ENCODE assay signal across 10 mouse cellular contexts in the genomic region with DNA sequence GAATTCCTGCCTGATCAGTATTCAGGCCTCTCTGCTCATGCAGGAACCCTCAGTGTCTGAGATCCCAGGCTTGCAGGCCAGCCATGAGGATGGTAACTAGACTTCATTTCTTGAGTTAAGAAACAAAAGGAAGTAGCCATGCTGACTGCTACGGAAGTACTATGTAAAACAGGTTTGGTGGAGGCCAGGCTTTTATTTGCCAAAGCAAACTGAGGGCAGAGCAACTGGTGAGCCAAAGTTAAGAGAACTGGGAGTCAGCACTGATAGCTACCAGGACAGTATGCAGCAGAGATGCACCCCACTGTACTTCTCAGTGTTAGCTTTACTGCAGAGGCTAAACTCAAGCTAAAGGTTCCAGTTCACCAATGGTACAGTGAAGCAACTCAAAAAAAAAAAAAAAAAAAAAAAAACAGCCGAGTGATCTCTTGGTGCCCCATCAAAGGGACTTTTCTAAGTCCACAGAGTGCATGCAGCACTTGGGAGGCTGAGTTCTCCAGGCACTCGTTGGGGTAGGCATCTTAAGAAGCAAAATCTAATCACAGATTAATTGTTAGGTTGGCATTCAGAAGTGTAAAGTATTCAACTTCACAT. TPM values are rescaled to one million over a fixed set of nuclear protein-coding genes. Genes with fewer than 3 reads are reported as not detected.
DNase-seq lines count a peak whose midpoint lies in the region; ATAC-seq lines count a peak whose summit lies in the region.
"Had no signal": no experiment of that assay in that cellular context is flagged by ENCODE, and none has a peak within 500 bp of the region (broad histone marks: within the 10 kb centered on the region; RNA-seq: fewer than 3 reads in every experiment).

No protein-coding gene starts in this region.

- H3K27me3 ChIP-seq in heart, embryonic 15.5 days = no peaks in the 10 kb centered on the region
- no peaks in the 10 kb centered on the region for H3K27me3 ChIP-seq in liver, embryonic 11.5 days (replicated peaks; ENCODE audit: control insufficient read depth, insufficient read depth, low read length)
- H3K27me3 ChIP-seq in intestine, embryonic 15.5 days (replicated peaks) = no peaks in the 10 kb centered on the region

- ATAC-seq in heart, embryonic 15.5 days (replicated peaks; ENCODE audit: insufficient number of reproducible peaks, insufficient read depth, low FRiP score, low read depth) = no peak
- ATAC-seq in liver, embryonic 11.5 days (replicated peaks; ENCODE audit: low FRiP score) = no peak
- no peak for ATAC-seq in intestine, embryonic 15.5 days

- DNase-seq in heart, postnatal 14 days = no peak
- peak; percentile 23 to 41 for DNase-seq in spleen, postnatal 36 days (ENCODE audit: low spot score in 2 of 2)
- DNase-seq in spleen, adult 12 weeks (ENCODE audit: low spot score) = no peak
- DNase-seq in liver, embryonic 11.5 days (ENCODE audit: low spot score) = peak; percentile 32
- no peak for DNase-seq in urinary bladder, postnatal 10 days (ENCODE audit: low spot score)
- DNase-seq in adrenal gland, postnatal 36 days = no peak
- DNase-seq: layer of hippocampus, adult 9-11 months; lung, postnatal 10 days had no signal

- peaks cover 80% of the 10 kb centered on the region for H3K4me1 ChIP-seq in heart, embryonic 15.5 days (replicated peaks)
- peaks cover 55% of the 10 kb centered on the region for H3K4me1 ChIP-seq in liver, embryonic 11.5 days (replicated peaks; ENCODE audit: control insufficient read depth, insufficient read depth, low read length)
- peaks cover 50% of the 10 kb centered on the region for H3K4me1 ChIP-seq in intestine, embryonic 15.5 days (replicated peaks)

- peaks cover 12% of the 10 kb centered on the region for H3K36me3 ChIP-seq in heart, embryonic 15.5 days
- peaks cover 5% of the 10 kb centered on the region for H3K36me3 ChIP-seq in liver, embryonic 11.5 days (ENCODE audit: control insufficient read depth, insufficient read depth, low read length)
- H3K36me3 ChIP-seq in intestine, embryonic 15.5 days = peaks cover 12% of the 10 kb centered on the region; the same call in 1 of the 2 replicates

- intact Hi-C loops in heart, postnatal 14 days (cut with DNase I) = no loop called here

- no peak overlapping the region for H3K4me3 ChIP-seq in heart, embryonic 15.5 days
- no peak overlapping the region for H3K4me3 ChIP-seq in liver, embryonic 11.5 days (ENCODE audit: low read depth, low read length)
- H3K4me3 ChIP-seq in intestine, embryonic 15.5 days (replicated peaks) = no peak overlapping the region

- no peaks in the 10 kb centered on the region for H3K9me3 ChIP-seq in heart, embryonic 15.5 days (replicated peaks)
- no peaks in the 10 kb centered on the region for H3K9me3 ChIP-seq in liver, embryonic 11.5 days (ENCODE audit: control insufficient read depth, low read length)
- H3K9me3 ChIP-seq in intestine, embryonic 15.5 days = no peaks in the 10 kb centered on the region

- H3K9ac ChIP-seq in heart, embryonic 15.5 days = no peak overlapping the region
- H3K9ac ChIP-seq in liver, embryonic 11.5 days (ENCODE audit: low read depth, low read length) = no peak overlapping the region
- no peak overlapping the region for H3K9ac ChIP-seq in intestine, embryonic 15.5 days

- H3K27ac ChIP-seq in heart, embryonic 15.5 days = peak overlapping the region; percentile 33; the same call in 1 of the 2 replicates
- 0 out of 2 replicates have a peak overlapping the region, but pooled peaks have one; percentile 2 for H3K27ac ChIP-seq in liver, embryonic 11.5 days (ENCODE audit: low read depth, low read length)
- H3K27ac ChIP-seq in intestine, embryonic 15.5 days = no peak overlapping the region

- H3K4me2 ChIP-seq in heart, embryonic 15.5 days = no peak overlapping the region
- no peak overlapping the region for H3K4me2 ChIP-seq in liver, embryonic 11.5 days
- H3K4me2 ChIP-seq in intestine, embryonic 15.5 days (replicated peaks) = no peak overlapping the region; the same call in 1 of the 2 replicates

- WGBS in heart, embryonic 15.5 days = 34% methylated on average over 3 of the region's 3 CpGs
- 28% methylated on average over 3 of the region's 3 CpGs for WGBS in liver, embryonic 11.5 days
- WGBS in intestine, embryonic 15.5 days = 24% methylated on average over 3 of the region's 3 CpGs

RNA-seq across cellular contexts. Expression of a gene that starts 8.6 kb away (rescaled TPM):
- polyA plus RNA-seq in heart, embryonic 15.5 days (2015; fragmentation: Nextera tagmentation; extraction: Ambion mirVana) = 20.2 and 23.8 TPM in 2 replicates
- total RNA-seq in heart, postnatal 14 days (2021) = 100 to 1,000 TPM in 1 of 2 experiments, 10 to 100 TPM in 1; 99.1 to 106 TPM
- 18.7 and 21.5 TPM in 2 replicates for polyA plus RNA-seq in liver, embryonic 11.5 days (2014; fragmentation: Nextera tagmentation; extraction: Ambion mirVana)
- 100 to 1,000 TPM in 1 of 2 experiments, 10 to 100 TPM in 1; 86.3 to 152 TPM for total RNA-seq in adrenal gland, postnatal 36 days (2021)
- 29.6 and 30.8 TPM in 2 replicates for polyA plus RNA-seq in intestine, embryonic 15.5 days (2015; fragmentation: Nextera tagmentation; extraction: Ambion mirVana)

Comparison
In these comparisons a context has a peak if more than half of its experiments do, and no peak if none do; other contexts are left out.
1. DNase-seq: peak in spleen, postnatal 36 days (2 of 2) and liver, embryonic 11.5 days (single experiment); none in heart, postnatal 14 days (0 of 2), spleen, adult 12 weeks (single experiment), urinary bladder, postnatal 10 days (single experiment) and adrenal gland, postnatal 36 days (0 of 2).